Mouse (Mus musculus): ENCODE data around the gene Defb33.

DNA sequence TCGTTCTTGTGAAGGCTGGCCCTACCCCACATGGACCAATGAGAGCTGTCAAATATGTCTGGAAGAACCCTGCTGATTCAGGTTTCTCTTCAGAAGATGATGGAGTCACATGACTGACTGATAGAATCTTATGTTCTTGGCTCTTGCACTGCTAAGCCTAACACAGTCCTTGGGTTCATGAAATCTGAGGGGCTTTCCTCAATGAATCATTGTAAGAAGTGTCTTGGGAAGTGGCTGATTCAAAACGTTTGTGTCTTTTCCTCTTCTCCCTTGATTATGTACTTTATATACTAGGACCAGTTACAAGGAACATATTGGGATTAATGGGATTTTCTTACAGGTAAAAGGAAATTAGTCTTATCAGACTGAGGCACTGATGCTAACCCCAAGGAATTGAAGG, 10.1 kb downstream of the Defb33 start, which contains the start of gene Gm15056:
- TF ChIP-seq CTCF (IDR thresholded peaks at IDR 0.05), result no peak
- TF ChIP-seq EP300 (IDR thresholded peaks at IDR 0.05), result no peak
